Mouse (Mus musculus) Muller cell, postnatal 12 days (primary cell): ENCODE results near the gene Fam69a.

Experiments used
- DNase-seq: peaks from one replicate; pipeline ENCODE4 v3.0.0-alpha.2; 2015; ENCODE audit errors: inconsistent ontology term

Gene Fam69a

DNA sequence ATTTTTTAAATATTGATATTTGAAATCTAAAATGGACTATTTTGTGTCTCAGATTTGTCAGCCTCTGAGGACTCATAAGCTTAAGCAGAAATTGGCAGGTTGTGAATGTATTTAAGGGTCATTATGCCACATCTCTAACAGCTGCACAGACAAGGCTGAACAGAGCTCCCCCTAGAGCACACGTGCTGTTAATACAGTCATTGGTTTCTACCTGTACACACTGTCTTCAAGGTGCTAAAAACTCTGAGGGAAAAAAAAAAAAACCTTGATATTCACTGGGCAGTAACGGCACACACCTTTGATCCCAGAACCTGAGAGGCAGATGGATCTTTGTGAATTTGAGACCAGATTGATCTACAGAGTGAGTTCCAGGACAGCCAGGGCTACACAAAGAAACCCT lies 127.9 kb downstream of the Fam69a start:
- no peak for DNase-seq
